Comparison of ENCODE assay signal across 1 mouse cellular context in genomic region chr11:120651872-120652271, GRCm38 (mm10).
TF ChIP-seq lines count a peak whose summit lies in the region.

No protein-coding gene starts in this region.

TF ChIP-seq in MEL, 35 proteins besides CTCF, POLR2A, EP300 and RAD21:
- no peak for TF ChIP-seq POLR2AphosphoS5 (IDR thresholded peaks at IDR 0.05; ENCODE audit: borderline replicate concordance, low read depth, low read length)
- TF ChIP-seq MAFK (IDR thresholded peaks at IDR 0.05; ENCODE audit: borderline replicate concordance, low read depth, low read length) = no peak
- no peak for TF ChIP-seq TBP (IDR thresholded peaks at IDR 0.05; ENCODE audit: low read depth, low read length)
- no peak for TF ChIP-seq USF2 (IDR thresholded peaks at IDR 0.05; ENCODE audit: borderline replicate concordance in 1 of 2, insufficient read depth in 1 of 2, low read depth in 1 of 2, low read length in 2 of 2)
- TF ChIP-seq SMC3 (IDR thresholded peaks at IDR 0.05; ENCODE audit: low read depth, low read length) = peak; percentile 77
- peak; percentile 28 for TF ChIP-seq ZC3H11A (IDR thresholded peaks at IDR 0.05; ENCODE audit: low read depth, low read length)
- TF ChIP-seq KAT2A (conservative IDR thresholded peaks at IDR 0.05; ENCODE audit: low read depth, low read length) = no peak
- no peak for TF ChIP-seq ZNF384 (IDR thresholded peaks at IDR 0.05; ENCODE audit: low read depth, low read length)
- TF ChIP-seq MYC (IDR thresholded peaks at IDR 0.05; ENCODE audit: low read depth, low read length) = peak; percentile 70
